Mouse (Mus musculus) gastrocnemius, adult 2 months (tissue): ENCODE measurements around the gene Cpsf6. TPM values are rescaled to one million over a fixed set of nuclear protein-coding genes. Genes with fewer than 3 reads are reported as not detected.

ENCODE experiments used
- DNase-seq: peaks from one replicate; pipeline ENCODE4 v3.0.0; 2022
- H3K27ac ChIP-seq: fragments of 200-600 bp; 2 replicates; pipeline ENCODE4 v1.8.1; 2022; ENCODE audit warnings: mild to moderate bottlenecking
- H3K4me3 ChIP-seq: fragments of 200-600 bp; 2 replicates; pipeline ENCODE4 v1.8.1; 2022; ENCODE audit warnings: mild to moderate bottlenecking, moderate library complexity
- CTCF ChIP-seq: fragments of 200-600 bp; IDR thresholded peaks from 2 replicates; pipeline ENCODE4 v1.8.1; 2022; ENCODE audit warnings: antibody characterized with exemption, mild to moderate bottlenecking, moderate library complexity
- intact Hi-C: fragments of 180-260 bp; cut with DNase I; formaldehyde crosslinking; loops from one replicate; pipeline ENCODE4 v1.15.1; 2025
- total RNA-seq, 2 experiments: library from RNA; stranded (reverse); gene quantifications; 2 replicates each; pipeline ENCODE4 v1.2.3; 2021

Cpsf6 gene
- total RNA-seq, 2 experiments from 2014 or later: 21.8 to 26.0 TPM

DNA sequence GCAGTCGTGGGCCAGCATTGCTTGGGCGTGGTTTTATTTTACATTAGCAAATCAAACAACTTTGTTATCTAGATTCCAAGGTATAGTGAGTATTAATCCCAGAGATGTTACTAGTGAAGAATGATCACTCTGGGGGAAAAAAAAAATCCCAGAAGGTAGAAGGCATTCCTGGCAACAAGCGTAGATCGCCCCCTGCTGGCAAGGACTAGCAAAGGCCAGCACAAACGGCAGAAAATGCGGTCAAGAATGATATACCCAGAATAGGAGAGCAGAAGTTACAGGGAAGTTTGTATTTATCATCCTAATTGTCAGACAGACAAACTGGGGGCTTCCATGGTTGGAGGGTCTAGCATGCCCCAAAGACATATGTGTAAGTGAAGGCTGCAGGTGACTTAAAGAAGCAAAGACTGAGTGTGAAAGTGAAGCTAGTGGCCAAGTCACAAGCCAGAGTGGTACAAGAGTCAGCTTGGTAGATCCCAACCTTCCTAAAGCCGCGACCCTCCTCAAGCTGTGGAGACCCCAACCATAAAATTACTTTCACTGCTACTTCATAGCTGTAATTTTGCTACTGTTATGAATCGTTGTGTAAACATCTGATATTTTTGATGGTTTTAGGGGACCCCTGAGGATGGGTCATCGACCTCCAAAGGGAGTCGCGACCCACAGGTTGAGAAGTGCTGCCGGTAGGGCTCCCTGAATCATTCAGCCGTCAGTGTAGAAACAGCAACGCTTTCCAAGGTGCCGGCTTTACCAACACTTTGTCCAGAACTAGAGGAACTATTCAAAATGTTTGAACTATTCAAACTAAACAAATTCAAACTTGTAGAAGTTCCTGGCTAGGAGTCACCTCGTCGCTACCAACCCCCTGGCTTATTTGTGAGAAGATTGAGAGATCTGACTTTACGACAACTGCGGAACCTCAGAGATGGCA lies 22.9 kb upstream of the Cpsf6 start:
- Histone ChIP-seq H3K4me3 (no peak overlapping the region), H3K27ac (no peak overlapping the region)
- TF ChIP-seq CTCF: peak; percentile 77
- intact Hi-C loops: no loop called here
- peak; percentile 58 for DNase-seq

DNA sequence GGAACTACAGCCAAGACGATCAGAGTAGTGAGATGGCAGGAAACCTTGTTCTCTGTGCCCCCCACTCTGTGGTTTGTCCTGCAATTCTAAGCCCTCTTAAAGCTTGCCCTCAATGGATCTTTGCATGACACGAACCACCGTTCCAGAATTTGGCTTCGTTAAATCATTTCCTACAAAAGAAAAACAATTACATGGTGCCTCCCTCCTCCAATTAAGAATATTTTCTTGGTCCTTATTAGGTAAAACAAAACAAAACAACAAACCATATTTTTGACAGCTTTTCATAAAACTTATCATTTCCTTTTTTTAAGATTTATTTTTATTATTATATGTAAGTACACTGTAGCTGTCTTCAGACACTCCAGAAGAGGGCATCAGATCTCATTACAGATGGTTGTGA lies 21.5 kb upstream of the Cpsf6 start:
- TF ChIP-seq CTCF: no peak
- H3K27ac ChIP-seq: no peak overlapping the region
- intact Hi-C loops: loop anchor here (2.0 kb wide), 1 partner anchor 39 kb away; no protein-coding TSS in a partner anchor
- DNase-seq: no peak
- no peak overlapping the region for H3K4me3 ChIP-seq

DNA sequence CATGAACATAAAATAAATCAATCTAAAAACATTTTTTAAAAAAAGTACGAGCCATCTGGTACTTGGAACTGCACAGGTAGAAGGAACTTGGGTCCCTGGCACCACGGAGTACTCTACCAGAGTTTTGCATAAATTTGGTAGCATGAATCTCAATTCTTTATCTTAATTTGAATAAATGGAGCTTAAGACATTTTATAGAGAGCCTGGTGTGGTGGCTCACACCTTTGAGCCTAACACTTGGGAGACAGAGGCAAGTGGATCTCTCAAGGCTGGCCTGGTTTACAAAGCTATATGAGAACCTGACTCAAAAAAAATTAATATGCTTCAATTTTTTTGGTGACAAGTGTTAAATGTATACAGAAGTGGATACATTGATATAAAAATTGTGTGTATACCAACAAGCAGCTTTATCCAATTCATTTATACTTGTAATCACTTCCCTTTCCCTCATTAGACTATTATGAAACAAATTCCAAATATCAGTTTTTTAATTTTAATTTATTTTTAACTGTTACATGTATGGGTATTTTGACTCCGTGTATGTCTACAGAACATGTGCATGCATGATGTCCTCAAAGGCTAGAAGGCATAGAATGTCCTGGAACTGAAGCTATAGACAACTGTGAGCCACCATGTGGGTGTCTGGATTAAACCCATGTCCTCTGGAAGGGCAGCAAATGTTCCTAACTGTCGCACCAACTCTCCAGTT lies 20.6 kb upstream of the Cpsf6 start:
- no peak for TF ChIP-seq CTCF
- no peak for DNase-seq
- intact Hi-C loops: loop anchor here (2.0 kb wide), 1 partner anchor 38 kb away; no protein-coding TSS in a partner anchor
- no peak overlapping the region for H3K4me3 ChIP-seq
- H3K27ac ChIP-seq: no peak overlapping the region

DNA sequence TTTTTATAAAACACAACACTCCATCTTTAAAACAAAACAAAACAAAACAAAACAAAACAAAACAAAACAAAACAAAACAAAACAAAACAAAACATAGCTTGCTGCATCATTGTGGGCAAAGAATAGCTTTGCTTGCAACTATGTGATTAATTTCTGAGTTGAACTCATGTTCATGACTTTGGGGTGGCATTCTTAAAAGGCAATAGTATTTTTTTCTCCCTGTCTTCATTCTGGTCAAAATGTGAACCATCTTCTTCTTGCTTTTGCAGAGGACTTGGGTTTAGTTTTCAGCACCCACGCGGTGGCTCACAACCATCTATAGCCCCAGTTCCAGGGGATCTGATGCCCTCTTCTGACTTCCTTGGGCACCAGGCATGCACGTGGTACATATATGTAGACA lies 20.0 kb upstream of the Cpsf6 start:
- H3K27ac ChIP-seq: no peak overlapping the region
- intact Hi-C loops: loop anchor here (2.0 kb wide), 1 partner anchor 37 kb away; no protein-coding TSS in a partner anchor
- TF ChIP-seq CTCF: no peak
- no peak for DNase-seq
- H3K4me3 ChIP-seq: no peak overlapping the region

DNA sequence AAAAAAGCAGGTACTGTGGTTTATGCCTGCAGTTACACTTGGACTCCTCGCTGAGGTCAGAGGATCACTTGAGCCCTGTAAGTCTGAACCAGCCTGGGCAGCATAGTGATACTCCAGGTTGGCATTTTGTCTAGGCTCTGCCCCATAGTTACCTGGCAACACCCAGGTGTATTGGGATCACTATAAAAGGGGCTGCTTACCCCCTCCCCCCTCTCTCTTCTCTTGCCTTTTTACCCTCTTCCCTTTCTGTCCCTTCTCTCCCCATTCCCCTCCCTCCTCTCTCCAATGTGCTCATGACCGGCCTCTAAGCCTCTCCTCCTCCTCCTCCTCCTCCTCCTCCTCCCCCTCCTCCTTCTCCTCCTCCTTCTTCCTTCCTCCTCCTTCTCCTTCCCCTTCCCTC lies 19.4 kb upstream of the Cpsf6 start:
- Histone ChIP-seq H3K27ac (no peak overlapping the region), H3K4me3 (no peak overlapping the region)
- intact Hi-C loops: no loop called here
- no peak for DNase-seq
- no peak for TF ChIP-seq CTCF

DNA sequence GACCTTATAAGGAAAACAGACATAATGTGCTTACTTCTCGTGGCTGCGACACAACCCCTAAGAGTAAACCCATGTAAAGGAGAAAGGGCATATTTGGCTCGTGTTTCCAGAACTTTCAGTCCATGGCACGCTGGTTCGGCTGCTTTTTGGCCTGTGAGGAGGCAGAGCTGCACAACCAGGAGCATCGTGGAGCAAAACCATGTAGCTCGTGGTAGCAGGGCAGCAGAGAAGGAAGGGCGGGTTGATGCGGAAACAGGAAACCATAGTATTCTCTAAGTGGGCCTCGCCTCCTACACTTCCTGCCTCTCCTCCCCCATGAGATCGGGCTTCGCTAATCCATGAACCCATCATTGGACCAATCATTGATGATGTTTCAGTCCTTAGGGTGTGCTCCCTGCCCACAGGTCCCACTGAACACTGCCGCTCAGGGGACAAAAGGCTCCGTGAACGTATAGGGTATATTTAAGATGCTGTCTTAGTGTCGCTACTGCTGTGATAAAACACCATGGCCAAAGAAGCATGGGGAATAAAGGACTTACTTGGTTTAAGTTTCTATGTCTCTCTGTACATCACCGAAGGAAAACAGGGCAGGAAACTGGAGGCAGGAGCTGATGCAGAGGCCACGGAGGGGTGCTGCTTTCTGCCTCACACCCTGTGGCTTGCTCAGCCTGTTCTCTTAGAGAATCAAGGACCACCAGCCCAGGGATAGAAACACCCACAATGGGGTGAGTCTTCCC lies 18.4 kb upstream of the Cpsf6 start:
- Histone ChIP-seq H3K4me3 (no peak overlapping the region), H3K27ac (no peak overlapping the region)
- no peak for DNase-seq
- no peak for TF ChIP-seq CTCF
- intact Hi-C loops: no loop called here

DNA sequence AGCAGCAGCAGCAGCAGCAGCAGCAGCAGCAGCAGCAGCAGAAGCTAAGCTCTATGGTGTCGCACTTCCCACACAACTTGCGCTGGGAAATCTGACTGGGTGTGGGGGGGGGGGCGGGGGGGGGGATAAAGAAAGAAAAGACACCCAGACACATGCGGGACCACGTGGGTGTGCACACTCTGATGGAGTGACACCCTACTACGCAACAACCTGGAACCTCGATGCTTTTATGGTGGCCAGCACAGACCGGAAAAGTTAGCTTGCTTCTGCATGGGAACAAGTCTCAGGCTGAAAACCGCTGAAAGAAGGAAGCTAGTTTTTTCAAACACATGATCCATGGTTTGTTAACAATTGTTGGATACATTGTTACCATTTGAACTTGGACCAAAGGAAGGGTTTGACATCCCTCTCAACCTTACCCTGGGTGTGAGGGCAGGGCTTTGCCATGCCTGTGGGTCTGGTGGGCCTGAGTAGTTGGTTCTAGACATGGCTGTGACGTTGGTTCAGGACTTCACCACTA lies 17.4 kb upstream of the Cpsf6 start:
- no peak for DNase-seq
- intact Hi-C loops: no loop called here
- Histone ChIP-seq H3K27ac (no peak overlapping the region), H3K4me3 (0 out of 2 replicates have a peak overlapping the region, but pooled peaks have one; percentile 28)
- TF ChIP-seq CTCF: no peak

DNA sequence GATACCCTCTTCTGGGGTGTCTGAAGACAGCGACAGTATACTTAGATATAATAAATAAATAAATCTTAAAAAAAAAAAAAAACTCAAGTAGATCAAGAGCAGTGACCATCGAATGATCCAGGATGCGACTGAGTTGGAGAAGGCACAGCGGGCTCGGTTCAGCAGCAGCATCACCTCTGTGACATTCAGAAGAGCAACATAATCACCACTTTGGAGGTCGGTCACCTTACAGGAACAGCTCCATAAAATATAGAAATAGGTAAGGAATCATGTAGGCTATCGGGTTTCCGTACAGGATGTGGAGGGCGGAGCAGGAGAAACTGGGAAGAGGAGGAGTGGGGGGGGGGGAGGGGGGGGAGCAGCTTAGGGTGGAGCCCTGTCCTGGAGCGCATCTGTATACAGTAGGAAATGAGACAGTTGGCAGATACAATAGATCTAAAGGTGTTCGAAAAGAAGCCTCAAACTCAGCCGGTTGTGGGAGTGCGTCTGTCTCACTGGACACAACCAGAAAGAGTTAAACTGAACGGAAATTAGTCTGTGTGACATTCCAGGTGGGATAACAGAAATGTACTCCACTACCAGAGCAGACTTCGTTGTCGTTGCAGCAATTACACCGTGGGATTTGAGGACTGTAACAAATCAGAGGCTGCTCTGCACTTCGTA lies 16.7 kb upstream of the Cpsf6 start:
- DNase-seq: no peak
- Histone ChIP-seq H3K27ac (no peak overlapping the region), H3K4me3 (peak overlapping the region; percentile 28; the same call in 1 of the 2 replicates)
- intact Hi-C loops: no loop called here
- TF ChIP-seq CTCF: no peak

DNA sequence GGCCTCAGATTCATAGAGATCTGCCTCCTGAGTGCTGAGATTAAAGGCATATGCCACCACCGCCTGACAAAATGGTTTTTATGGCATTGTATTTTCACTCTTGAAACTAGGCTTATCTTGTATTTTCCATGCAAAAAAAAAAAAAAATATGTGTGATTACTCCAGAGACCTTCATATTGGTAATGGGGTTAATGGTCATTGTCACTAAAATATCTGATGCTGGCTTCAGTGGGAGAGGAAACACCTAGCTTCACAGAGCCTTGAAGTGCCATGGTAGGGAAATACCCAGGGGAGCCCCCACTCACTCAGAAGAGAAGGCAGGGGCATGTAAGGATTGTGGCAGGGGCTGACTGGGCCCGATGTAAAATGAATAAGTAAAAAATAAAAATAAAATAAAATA lies 16.0 kb upstream of the Cpsf6 start:
- no peak for TF ChIP-seq CTCF
- no peak overlapping the region for H3K27ac ChIP-seq
- H3K4me3 ChIP-seq: no peak overlapping the region
- intact Hi-C loops: no loop called here
- no peak for DNase-seq

DNA sequence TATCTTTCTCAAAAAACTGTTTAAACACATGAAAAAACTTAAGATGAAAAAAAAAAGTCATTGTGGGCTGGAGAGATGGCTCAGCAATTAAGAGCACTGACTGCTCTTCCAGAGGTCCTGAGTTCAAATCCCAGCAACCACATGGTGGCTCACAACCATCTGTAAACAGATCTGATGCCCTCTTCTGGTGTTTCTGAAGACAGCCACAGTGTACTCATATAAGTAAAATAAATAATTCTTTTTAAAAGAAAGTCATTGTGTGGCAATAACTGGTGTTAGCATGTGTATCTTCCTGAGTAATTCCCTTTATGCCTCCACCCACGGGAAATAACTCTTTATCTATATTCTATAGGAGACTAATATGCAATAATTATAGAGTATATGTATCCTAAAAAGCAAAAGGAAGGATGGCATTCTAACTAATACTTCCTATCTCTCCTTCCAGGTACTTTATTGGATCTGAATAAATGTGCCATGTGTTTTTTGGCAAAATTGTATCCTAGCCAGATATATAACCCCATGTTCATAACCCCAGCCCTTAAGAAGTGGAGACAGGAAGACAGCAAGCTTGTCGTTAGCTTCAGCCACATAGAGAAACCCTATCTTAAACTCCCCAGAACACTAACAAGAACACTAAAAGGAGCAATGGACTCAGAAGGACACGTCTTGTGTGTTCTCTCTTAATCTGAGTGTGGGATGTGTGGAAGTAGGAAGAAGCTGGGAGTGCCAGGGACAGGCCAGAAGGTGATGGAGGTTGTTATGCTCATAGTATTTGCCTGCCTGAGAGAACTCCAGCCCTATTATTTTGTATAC lies 15.1 kb upstream of the Cpsf6 start:
- intact Hi-C loops: no loop called here
- no peak for TF ChIP-seq CTCF

DNA sequence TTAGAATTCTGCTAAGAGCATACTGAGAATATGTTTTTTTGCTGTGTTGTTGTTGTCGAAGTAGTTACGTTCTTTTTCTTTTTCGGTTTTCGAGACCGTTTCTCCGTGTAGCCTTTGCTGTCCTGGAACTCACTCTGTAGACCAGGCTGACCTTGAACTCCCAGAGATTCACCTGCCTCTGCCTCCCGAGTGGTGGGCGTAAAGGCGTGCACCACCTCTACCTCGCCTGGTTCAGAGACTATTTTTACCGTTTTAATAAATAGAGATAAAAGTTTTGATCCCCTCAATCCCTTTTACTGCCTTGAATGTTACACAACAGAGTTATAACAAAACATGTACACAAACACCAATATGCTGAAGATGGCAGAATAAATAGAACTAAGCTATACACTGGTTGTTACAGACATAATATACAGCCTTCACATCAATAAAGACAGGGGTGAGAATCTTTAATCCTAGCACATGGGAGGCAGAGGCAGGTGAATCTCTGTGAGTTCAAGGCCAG lies 14.1 kb upstream of the Cpsf6 start:
- H3K27ac ChIP-seq: peak overlapping the region; percentile 62
- H3K4me3 ChIP-seq: peak overlapping the region; percentile 76
- no peak for DNase-seq
- no peak for TF ChIP-seq CTCF
- intact Hi-C loops: no loop called here

More for the DNA sequence above, 15.1 kb upstream of the Cpsf6 start:
- DNase-seq: no peak
- Histone ChIP-seq H3K27ac (no peak overlapping the region), H3K4me3 (no peak overlapping the region)
